9 mouse cellular contexts compared by ENCODE assay signal in genomic region chr16:92443644-92444113, GRCm38 (mm10). TPM values are rescaled to one million over a fixed set of nuclear protein-coding genes. Genes with fewer than 3 reads are reported as not detected.
DNase-seq lines count a peak whose midpoint lies in the region; ATAC-seq and TF ChIP-seq lines count a peak whose summit lies in the region.
"Had no signal": no experiment of that assay in that cellular context is flagged by ENCODE, and none has a peak within 500 bp of the region (broad histone marks: within the 10 kb centered on the region; RNA-seq: fewer than 3 reads in every experiment).

No protein-coding gene starts in this region.

- no peak for TF ChIP-seq POLR2A in cerebellum, adult 2 months (IDR thresholded peaks at IDR 0.05; ENCODE audit: borderline replicate concordance, insufficient read depth, low read length)

- peak overlapping the region; percentile 45 for H3K27ac ChIP-seq in intestine, embryonic 16.5 days (ENCODE audit: low read length)
- H3K27ac ChIP-seq in liver, postnatal 0 days (ENCODE audit: low read depth): no peak overlapping the region
- no peak overlapping the region for H3K27ac ChIP-seq in cerebellum, adult 2 months (ENCODE audit: insufficient read depth, low read length)

- no peak overlapping the region for H3K4me3 ChIP-seq in intestine, embryonic 16.5 days (ENCODE audit: low read length)
- no peak overlapping the region for H3K4me3 ChIP-seq in liver, postnatal 0 days (ENCODE audit: low read depth, low read length)
- H3K4me3 ChIP-seq in cerebellum, adult 2 months (replicated peaks; ENCODE audit: insufficient read depth, low read depth, low read length): no peak overlapping the region

- peak; percentile 81 for ATAC-seq in intestine, embryonic 16.5 days
- peak; percentile 24 for ATAC-seq in liver, postnatal 0 days

- H3K9ac ChIP-seq in intestine, embryonic 16.5 days (ENCODE audit: low read depth, low read length): peak overlapping the region; percentile 33; the same call in 1 of the 2 replicates
- H3K9ac ChIP-seq in liver, postnatal 0 days (replicated peaks): no peak overlapping the region; the same call in 1 of the 2 replicates

- peaks cover 15% of the 10 kb centered on the region; the same call in 1 of the 2 replicates for H3K4me1 ChIP-seq in intestine, embryonic 16.5 days (ENCODE audit: control insufficient read depth, insufficient read depth, low read length)
- peaks cover 11% of the 10 kb centered on the region for H3K4me1 ChIP-seq in liver, postnatal 0 days (ENCODE audit: insufficient read depth)
- H3K4me1 ChIP-seq in cerebellum, adult 2 months (ENCODE audit: control insufficient read depth, insufficient read depth, low read length): 0 out of 2 replicates have a peak, but pooled peaks cover 5% of the 10 kb centered on the region

- DNase-seq in embryo, embryonic 10 days (ENCODE audit: low spot score): peak; percentile 34
- DNase-seq in embryo, embryonic 10.5 days (ENCODE audit: low spot score): no peak
- peak; percentile 60 to 69 for DNase-seq in gastrocnemius, adult 8-10 months (ENCODE audit: low spot score in 2 of 2)
- peak; percentile 40 for DNase-seq in liver, postnatal 0 days
- no peak for DNase-seq in layer of hippocampus, postnatal 25 days (ENCODE audit: extremely low spot score in 1 of 2, low spot score in 1 of 2)
- no peak for DNase-seq in cerebellum, adult 2 months
- DNase-seq in thymus, postnatal 10 days (ENCODE audit: low spot score in 2 of 2): no peak

- peak; percentile 34 for TF ChIP-seq CTCF in liver, postnatal 0 days (IDR thresholded peaks at IDR 0.05; ENCODE audit: low read depth)
- TF ChIP-seq CTCF in cerebellum, adult 2 months (IDR thresholded peaks at IDR 0.05; ENCODE audit: borderline replicate concordance, insufficient read depth, low read depth, low read length): no peak

- no peak overlapping the region for H3K4me2 ChIP-seq in intestine, embryonic 16.5 days (ENCODE audit: low read depth, low read length)
- H3K4me2 ChIP-seq in liver, postnatal 0 days (ENCODE audit: low read depth, low read length): no peak overlapping the region

- no peaks in the 10 kb centered on the region for H3K9me3 ChIP-seq in intestine, embryonic 16.5 days (ENCODE audit: control insufficient read depth, low read length)
- H3K9me3 ChIP-seq in liver, postnatal 0 days (ENCODE audit: low read length): no peaks in the 10 kb centered on the region

- WGBS in intestine, embryonic 16.5 days: 43% methylated on average over 13 of the region's 13 CpGs
- 23% methylated on average over 13 of the region's 13 CpGs for WGBS in liver, postnatal 0 days (ENCODE audit: insufficient replicate concordance)
- WGBS in cerebellum, adult 2 months: 69% methylated on average over 13 of the region's 13 CpGs

- H3K27me3 ChIP-seq in intestine, embryonic 16.5 days (replicated peaks; ENCODE audit: control insufficient read depth, insufficient read depth, low read length): no peaks in the 10 kb centered on the region
- H3K27me3 ChIP-seq in liver, postnatal 0 days (ENCODE audit: insufficient read depth, low read length): no peaks in the 10 kb centered on the region
- H3K27me3 ChIP-seq in cerebellum, adult 2 months (ENCODE audit: control insufficient read depth, insufficient read depth, low read length): no peaks in the 10 kb centered on the region

- TF ChIP-seq EP300 in liver, postnatal 0 days (IDR thresholded peaks at IDR 0.05; ENCODE audit: low read depth): no peak

- H3K36me3 ChIP-seq in intestine, embryonic 16.5 days (ENCODE audit: control insufficient read depth, insufficient read depth, low read length): no peaks in the 10 kb centered on the region; the same call in 1 of the 2 replicates
- no peaks in the 10 kb centered on the region for H3K36me3 ChIP-seq in liver, postnatal 0 days (replicated peaks; ENCODE audit: insufficient read depth, low read length)

RNA-seq across cellular contexts. Expression of gene Rcan1, which starts 27.0 kb away (rescaled TPM):
- 100 to 1,000 TPM in 1 of 4 experiments, 10 to 100 TPM in 3; 60.7 to 178 (median 77.4) TPM for total RNA-seq in gastrocnemius, adult 8-10 months (2022)
- 23.6 and 28.1 TPM in 2 replicates for polyA plus RNA-seq in intestine, embryonic 16.5 days (2015; fragmentation: Nextera tagmentation; extraction: Ambion mirVana)
- polyA plus RNA-seq in liver, postnatal 0 days (2015; fragmentation: Nextera tagmentation; extraction: Ambion mirVana): 9.9 and 12.0 TPM in 2 replicates
- 10 to 100 TPM; 40.2 to 44.9 TPM for total RNA-seq in layer of hippocampus, postnatal 25 days (2021)
- polyA plus RNA-seq in cerebellum, adult 2 months (2012; rRNA removed): 32.1 and 35.8 TPM in 2 replicates

RNA-seq across cellular contexts. Expression of gene Clic6, which starts 41.9 kb away (rescaled TPM):
- total RNA-seq in gastrocnemius, adult 8-10 months (2022): under 1 TPM in 2 of 4 experiments, not detected in 2; 0.10 to 0.11 TPM
- 57.4 and 76.6 TPM in 2 replicates for polyA plus RNA-seq in intestine, embryonic 16.5 days (2015; fragmentation: Nextera tagmentation; extraction: Ambion mirVana)
- polyA plus RNA-seq in liver, postnatal 0 days (2015; fragmentation: Nextera tagmentation; extraction: Ambion mirVana): 0.31 and 0.32 TPM in 2 replicates
- total RNA-seq in layer of hippocampus, postnatal 25 days (2021): 1 to 10 TPM; 1.2 TPM
- polyA plus RNA-seq in cerebellum, adult 2 months (2012; rRNA removed): 7.9 and 14.7 TPM in 2 replicates
- total RNA-seq: neutrophil, adult 5-6 weeks had no signal

Comparison
In these comparisons a context has a peak if more than half of its experiments do, and no peak if none do; other contexts are left out.
1. DNase-seq: peak in embryo, embryonic 10 days (single experiment), gastrocnemius, adult 8-10 months (2 of 2) and liver, postnatal 0 days (single experiment); none in embryo, embryonic 10.5 days (single experiment), layer of hippocampus, postnatal 25 days (0 of 2), cerebellum, adult 2 months (0 of 2) and thymus, postnatal 10 days (0 of 2).